Mouse (Mus musculus): ENCODE measurements at regions not wholly inside any gene's neighbourhood (a gene's known extent, or its start where the extent isn't known, plus 50 kb on each side); places are given as distances from the start of the nearest gene placed in this dataset.

DNA sequence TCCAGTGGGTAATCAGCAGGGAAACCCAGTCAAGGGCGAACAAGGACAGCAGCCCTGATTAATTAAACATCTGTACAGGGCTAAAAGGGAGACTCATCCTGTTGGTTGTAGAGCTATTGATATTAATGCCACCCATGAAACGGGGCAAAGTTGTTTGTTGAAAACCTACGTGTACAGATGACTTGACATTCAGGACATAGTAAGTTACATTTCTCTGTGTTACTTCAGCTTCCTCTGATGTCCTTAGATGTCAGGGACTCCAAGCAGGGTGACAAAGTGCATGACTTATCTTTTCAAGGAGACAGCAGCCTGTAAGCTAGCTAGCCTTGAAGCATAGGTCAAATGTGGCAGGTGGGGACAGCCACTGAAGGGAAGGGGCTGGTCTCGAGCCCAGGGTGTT, 390.5 kb downstream of the Ccdc171 start:
- DNase-seq = no peak

DNA sequence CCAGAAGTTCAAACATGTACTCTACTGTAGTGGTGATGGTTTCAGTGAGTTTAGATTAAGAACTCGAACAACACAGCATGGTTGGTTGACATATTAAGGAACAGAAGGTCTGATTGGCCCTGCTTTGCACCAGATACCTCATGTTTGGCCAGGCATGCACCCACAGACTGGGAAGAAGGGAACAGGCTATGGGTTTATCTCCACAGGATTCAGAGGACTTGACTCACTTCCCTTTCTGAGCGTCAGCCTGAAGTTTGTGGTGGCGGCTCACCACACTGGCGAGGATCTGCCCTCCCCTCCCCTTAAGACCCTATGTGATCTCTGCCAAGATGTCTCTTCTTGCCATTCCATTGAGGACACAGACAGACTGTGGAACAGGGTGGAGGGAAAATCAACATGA, 391.7 kb downstream of the Ccdc171 start:
- no peak for DNase-seq

DNA sequence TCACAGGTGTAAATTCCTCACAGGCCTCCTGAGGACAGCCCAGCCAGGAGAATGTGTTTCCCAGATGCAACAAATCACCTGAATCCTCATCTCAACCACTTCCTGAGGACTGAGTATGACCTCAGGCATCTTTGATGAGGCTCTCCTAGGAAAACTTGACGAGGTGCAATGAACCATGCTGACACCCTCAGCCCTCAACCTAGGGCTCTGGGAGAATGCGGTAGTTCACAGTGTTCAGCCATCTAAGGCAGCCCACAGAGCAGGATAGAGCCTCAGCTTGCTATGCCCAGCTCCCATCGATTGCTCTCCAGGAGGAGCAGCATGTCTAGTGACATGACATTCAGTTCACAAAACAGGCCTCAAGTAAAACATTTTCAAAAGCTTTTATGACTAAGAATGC, 392.7 kb downstream of the Ccdc171 start:
- no peak for DNase-seq

DNA sequence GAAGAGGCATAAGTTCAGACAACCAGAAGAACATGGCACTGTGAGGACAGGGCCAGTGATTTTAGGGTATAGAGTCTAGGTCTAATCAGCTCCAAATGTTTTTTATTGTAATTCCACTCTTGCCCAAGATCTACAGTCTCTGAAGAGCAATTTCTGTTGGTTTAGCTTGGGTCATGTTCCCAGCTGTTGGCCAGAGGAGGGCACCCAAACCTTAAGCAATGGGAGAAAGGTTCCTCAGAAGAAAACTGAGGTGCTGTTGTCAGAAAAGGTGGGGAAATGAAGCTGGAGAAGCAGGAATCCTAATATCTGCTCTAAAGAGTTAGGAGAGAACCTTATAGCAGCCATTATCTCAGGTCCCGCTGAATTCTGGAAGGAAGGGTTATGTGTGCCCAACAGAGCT, 393.7 kb downstream of the Ccdc171 start:
- no peak for DNase-seq

DNA sequence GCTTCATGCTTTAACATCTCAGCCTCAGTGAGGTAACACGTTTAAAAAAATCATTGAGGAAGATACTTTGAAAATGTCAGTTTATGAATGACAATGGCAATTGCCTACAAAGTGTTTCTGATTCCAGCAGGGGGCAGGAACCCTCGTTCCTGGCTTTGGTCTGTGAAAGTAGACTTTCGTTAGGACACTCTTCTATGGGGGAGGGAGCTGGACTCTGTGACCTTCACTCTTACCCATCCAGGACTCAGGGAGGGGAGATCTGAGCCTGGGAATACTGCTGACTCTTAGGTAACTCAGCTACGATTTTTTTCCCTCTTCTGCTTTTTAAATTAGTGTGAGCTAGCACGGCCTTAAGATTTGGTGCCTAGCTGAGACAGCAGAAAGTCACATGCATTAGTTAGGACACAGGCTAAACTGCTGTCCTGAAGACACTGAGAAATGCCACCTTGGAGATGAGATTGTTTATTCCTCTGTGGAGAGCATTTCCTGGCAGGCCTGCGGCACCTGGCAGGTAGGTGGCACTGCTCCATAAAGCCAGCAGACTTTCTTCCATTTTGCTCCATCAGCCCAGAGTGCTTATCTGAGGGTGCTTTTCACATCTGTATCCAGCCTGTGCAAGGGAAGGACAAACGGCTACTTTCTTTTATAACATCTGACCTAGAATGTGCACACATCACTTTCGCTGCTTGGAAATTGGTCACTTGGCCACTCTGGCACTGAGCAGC, 399.9 kb downstream of the Ccdc171 start:
- no peak for DNase-seq

DNA sequence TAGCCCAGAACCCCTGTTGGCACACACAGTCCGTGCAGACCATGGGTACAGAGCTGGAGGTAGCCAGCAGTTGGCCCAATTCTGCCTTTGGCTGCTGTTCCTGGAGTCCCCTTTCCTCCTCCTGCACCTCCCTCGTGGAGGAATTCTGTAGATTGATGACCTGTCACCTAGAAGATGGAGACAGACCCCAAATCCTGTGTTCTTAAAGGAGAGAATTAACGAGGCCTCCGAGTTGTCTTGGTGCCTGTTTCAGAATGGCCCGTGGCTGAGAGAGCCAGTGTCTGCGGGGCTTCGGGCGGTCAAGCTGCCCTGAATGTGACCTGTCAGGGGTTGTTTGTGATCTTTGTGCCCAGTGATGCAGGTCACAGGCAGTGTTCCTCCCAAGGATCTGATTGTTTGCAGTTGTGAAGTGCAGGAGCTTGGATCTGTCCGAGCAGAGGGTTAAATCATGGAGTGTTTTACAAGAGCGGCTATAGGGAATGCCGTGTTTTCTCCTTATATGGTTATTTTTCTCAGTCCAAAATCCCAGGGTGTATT, 400.9 kb downstream of the Ccdc171 start:
- DNase-seq = no peak

DNA sequence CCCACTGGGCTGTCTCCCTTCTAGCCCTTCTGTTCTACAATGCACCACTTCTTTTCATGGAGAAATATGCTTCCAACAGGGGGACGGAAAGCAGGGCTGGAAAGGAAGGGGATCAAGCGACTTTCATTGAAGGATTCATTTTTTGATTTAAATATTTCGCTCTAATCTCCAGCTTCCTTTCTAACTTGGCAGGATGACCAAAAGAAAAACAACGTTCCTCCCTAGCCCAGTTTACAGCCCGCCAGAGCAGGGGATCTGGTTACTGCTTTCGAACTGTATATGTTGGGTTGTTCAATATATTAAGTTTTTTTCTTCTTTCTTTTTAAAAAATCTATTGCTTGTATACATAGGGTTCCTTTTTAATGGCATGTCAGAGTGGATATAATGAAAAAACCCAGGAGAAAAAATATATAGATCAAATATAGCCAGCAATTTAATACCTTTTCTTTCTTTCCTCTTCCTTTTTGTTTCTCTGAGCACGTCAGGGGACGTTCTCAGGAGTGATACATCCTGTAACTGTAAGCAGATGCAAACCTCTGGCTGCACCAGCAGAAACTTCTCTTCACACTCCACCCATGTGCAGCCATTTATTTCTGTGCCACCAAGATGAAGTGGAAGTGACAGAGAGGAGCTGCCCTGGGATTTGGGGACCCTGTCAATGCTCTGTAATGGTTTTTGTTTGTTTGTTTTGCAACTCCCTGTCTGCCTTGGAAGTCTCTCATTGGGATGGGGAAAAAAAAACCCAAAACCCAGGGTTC, 406.7 kb downstream of the Ccdc171 start:
- no peak for DNase-seq

DNA sequence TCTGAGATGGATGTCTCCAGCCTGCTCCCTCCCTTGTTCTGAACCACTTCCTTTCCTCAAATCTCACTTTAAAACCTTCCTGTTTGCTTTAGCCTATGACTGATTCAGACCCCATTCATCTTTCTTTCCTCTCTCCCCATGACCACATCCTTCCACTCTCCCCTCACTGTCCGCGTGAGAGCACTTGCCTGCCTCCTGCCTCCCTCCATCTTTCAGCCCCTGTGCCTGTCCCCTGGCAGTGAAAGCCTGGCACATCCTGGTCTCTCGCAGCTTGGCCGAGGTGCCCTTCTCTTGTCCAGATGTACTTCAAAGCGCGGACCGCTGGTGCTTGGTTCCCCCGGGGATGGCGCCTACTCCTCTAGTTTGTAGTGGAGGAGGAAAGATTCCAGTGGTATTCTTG, 416.3 kb downstream of the Ccdc171 start:
- no peak for DNase-seq

DNA sequence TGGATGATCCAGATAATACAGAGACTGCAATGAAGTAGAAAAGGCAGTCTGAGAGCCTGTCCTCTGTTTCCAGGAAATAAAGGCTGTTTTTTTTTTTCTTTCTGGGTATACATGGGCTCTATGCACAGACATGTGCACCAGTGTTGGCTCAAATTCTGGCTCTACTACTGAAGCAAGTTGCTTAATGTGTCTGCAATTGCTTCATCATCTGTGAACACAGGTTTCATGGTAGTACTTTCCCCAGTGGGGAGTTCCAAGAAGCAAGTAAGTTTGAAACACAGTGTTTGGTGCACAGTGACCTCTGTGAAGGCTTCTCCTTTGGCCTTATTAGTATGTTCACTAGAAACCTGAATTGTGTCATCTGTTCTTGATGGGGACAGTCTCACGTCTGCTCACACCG, 424.3 kb downstream of the Ccdc171 start:
- DNase-seq = no peak

DNA sequence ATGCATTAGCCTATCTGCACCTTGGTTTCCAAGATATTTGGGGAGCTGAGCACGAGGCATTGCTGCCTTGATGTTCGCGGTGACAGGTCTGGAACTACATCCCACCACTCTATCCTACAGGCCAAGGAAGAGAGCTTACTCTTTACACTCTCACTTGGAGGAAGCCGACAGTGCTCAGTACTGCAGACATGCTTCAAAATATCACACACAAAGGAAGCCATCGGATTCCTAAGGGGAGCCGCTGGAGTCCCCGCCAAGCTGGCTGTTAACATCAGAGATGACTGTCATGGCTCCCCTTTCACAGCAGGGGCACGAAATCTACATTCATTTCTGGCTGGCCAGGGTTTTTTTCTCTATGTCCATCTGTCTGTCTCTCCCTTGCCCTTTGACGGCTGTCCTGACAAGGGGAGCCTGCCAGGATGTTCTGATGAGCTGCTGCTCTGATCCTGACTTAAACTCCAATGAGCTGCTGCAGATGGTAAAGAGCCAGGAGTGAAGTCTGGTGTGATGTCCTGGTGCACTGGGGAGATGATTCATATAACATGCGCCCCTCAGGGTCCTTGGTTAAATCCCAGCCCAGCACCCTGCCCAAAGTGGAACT, 425.6 kb downstream of the Ccdc171 start:
- DNase-seq = no peak

DNA sequence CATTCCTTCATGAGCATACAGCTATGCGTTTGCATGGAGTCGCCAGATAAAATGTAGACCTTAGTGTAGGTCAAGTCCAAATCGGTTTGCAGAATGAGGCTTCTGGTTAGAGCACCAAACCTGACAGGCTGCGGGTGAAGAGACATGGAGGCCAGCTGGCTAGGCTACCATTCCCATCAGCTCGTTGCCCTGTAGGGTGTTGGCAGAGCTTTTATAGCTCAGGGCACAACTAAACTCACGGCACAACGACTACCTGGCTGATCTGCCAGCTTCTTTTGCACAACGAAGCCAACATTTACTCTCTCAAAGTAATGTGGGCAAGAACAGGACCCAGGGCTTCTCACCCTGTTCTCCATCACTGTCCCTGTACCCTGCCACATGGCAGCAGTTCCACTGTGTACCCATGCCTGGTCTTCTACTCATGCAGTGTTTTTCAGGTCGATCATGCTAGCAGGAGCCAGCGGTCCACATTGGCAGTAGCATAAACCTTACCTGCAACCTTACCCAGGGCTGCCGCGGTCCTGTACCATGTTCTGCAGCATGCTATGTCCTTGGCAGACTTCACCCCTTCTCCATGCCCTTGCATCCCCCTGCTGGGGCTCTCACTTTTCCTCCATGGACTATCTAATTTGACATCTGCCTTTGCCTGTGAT, 431.0 kb downstream of the Ccdc171 start:
- peak; percentile 25 for DNase-seq

DNA sequence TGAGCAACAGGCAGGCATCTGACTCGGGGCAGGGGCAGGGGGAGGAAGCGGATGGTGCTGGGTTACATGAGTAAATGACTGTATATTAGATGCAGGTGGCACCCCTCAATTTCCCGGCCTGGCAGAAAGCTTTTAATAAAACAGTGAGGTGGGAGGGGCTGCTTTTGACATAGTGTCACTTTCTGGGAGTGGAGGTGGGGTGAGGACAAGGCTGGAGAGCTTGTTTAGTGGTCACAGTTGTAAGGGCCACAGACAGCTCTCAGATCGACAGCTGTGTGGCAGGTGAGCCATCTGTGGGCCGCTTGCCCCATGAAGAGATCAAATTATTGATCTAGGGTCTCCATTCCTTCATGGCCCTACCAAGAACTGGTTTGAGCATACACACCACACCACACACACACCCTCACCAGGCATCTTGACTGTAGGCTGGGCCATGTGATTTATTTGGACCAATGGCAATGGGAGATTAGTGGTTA, 431.9 kb downstream of the Ccdc171 start:
- DNase-seq = no peak

DNA sequence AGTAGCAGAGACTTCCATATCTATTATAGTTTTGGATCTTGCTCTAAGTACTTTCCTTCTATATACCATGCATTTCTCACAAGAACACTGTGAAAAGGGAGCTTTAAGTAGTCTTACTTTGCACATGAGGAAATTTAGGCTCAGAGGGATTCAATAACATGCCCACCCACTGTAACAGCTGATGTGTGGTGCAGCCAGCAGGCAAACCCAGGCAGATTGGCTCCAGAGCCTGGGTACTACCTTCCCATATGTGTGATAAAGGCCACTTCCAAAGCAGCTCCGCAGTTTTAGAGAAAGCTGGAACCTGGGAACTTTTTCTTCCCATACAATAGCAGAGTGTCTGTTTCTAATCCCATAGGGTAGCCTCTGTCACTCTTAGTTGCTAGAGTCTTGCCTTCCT, 441.6 kb downstream of the Ccdc171 start:
- no peak for DNase-seq

DNA sequence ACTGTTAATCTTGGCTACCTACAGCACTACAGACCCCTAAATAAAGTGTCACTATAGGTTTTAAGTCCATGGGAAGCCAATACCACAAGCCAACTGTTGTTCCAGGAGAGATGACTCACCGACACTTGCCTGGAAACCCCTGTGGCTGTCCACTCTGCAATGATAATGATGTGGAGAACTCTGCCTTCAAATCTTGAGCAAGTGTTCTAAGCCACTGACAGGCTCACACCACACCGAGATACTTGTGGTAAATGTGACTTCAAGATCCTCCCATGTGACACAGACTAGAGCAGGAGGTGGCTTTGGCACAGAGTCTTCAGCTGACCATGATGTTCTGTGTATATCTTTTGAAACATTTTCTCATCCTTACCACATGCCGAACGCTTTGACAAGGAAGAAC, 447.8 kb downstream of the Ccdc171 start:
- no peak for DNase-seq

DNA sequence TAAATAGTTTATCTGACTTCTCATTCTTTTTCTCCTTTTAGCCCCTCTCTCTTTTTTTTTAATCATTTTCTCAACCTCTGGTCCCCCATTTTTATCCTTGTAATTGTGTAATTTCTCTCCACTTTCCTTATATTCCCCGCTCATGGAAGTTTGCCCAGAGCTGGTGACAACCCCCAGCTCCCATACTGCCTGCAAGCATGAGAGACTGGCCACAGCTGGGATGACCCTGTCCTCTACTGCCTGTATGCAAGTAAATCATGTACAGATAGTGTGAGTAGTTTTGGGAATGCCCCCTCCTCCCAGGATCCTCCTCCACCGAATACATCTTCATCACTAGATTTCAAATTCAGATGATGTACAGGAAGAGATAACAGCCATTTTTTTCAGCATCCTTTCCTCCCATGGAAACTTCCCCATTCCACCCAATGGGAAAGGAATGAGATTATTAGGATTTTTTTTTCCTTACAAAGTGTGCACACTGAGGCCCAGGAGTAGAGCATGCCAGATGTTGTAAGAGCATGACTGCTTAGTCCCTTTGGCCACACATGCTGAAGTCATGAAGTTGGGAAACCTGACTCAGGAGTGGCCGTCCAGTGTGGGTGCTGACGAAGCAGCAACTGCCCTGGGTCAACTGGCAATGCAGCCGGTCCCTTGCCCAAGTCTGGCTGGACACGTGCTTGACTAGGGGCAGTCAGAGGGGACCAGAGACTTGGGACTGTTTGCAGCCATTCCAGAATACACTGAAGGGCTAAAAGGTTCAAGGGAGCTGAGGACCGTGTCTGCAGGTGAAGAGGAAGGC, 449.1 kb downstream of the Ccdc171 start:
- DNase-seq = no peak

DNA sequence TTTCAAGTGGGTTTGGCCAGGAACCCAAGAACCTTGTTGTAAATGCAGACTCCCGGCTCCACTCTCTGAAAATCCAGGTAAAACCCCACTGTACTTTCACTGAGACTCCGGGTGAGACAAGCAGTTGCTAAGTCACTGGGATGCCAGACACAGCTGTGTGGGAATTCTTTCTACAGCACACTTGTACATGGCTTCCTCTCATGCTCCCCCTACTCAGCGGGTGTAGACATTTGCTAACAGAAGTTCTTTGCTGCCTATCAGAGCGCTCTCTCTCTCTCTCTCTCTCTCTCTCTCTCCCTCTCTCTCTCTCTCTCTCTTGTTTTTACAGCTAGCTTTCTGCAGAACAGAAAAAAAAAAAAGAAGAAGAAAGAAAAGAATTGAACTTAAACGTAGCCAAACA, 450.2 kb downstream of the Ccdc171 start:
- DNase-seq = no peak

DNA sequence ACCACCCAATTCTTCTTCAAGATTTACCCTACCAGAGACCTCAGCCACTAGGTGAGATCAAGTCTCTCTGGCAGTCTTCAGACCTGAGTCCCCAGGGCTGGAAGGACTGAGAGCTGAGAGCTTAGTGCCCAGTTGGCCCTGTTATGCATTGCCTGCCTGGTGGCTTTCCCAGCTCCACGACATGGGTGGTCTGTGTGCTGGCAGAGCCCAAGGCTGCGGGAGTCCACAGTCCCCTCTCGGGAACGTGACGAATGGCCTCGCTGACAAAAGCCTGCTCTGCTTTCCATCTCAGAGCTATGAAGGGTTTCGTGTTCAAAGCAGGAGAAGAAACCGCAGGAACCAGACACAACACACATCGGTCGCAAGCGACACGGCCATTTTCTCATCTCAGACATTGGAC, 450.7 kb downstream of the Ccdc171 start:
- no peak for DNase-seq

DNA sequence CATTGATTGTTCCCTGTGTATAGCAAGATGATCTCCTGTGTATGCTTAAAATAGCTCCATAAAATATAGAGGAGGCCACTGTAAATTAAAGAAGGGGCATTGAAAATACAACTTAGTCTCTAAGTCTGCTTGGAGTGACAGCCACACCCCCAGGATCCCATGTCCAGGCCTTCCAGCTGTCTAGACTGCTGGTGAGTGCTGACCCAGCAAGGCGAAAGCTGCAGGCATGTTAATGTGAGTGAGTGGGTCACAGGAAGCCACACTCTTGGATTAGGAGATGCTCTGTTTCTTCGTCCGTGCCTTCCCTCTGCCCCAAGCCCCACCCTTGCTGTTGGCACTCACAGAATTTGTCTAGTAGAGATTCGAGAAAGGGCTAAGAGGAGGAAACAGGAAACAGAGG, 453.7 kb downstream of the Ccdc171 start:
- no peak for DNase-seq

DNA sequence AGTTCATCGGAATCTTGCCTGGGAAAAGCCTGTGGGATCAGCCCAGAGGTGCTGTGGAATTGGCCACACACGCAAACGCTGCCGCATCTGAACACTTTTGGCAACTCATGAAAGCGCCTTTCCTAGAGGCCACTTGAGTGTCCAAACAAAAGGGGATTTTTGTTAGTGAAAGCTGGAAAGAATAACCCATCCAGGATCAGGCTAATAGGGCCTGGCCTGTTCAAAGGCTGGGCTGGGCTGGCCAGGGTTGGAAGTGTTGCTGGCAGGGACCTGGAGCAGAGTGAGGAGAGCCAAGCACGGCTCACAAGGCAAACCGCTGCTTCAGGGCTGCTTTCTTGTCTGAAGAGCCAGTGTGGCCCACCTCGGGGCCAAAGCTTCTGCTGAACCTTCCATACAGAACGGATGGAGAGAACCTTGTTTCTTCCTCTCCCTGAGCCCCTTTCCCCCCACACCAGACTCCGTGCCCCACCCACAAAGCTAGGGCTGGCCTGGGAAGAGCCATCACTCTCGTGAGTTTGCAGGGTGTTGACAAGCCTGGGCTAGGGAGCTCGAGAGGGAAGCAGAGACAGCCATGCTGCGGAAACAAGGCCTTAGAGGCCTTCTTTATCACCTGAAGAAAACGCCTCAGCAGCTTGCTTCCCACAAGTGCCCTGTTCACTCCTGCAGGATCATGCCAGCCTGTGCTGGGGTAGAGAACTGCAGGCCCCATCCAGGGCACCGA, 459.5 kb downstream of the Ccdc171 start:
- DNase-seq = no peak

DNA sequence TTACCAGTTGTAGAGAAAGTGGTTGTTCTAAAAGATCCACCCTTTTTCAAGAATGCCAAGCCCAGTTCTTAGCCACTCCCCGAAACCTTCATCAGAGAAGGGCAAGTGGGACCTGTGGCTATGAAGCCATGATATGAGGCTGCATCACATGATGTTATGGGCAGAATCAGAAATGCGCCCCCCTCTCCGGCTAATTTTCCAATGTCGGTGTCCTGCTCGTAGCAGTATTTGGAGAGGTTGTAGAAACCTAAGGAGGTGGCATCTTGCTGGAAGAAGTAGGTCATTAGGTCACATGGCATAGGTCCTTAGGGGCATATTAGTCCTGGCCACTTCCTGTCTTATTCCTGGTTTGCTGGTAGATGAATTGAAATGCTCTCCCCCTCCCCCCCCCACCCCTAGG, 460.1 kb downstream of the Ccdc171 start:
- DNase-seq = no peak

DNA sequence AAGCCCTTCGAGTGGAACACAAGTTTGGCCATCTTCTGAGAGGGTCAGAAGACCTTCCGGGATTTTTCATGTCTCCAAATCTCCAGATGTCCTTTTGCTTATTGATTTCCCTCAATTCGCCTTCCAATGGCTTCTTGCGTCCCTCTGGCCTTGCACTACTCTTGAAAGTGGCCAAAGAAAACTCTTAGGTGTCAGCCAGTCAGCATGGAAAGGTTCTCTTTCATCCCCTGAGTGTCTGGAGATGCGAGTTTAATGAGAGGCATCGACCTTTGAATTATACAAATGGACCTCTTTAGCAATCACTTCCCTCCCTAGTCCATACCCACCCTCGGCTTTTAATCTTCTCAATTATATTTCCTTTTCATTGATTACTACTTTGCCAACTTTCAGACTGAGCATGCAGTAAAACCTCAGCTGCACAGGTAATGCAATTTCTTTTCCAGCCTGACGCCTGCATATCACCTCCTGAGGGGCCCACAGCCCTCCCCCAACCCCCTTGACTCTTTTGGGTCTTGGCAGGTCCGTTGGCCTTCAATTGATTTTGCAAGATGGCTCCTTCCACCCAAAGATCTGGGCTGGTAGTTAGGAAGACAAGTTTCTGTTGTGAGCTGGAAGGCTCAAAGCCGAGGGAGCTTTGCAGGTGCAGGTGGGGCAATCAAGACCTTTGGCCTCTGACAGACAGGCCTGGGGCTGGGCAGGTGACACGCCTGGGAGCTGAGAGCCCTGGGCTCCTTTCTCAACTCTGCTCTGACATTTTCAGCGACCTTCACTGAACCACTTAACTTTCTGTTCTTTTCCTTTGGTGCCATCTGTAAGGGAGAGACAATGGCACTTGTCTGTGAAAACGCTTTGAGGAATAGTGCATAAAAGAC, 461.8 kb downstream of the Ccdc171 start:
- DNase-seq = no peak

All from cerebellum, adult 9-11 months (tissue).